Mouse (Mus musculus) CH12.LX (cell line): ENCODE measurements around the gene Olfr1370.
"Not testable (repeated sequence)": the region's sequence is repeated elsewhere in the genome, so short reads cannot be mapped to it uniquely, and the experiment has no call there.

ENCODE experiments used
- BHLHE40 ChIP-seq: IDR thresholded peaks from 2 replicates; pipeline ENCODE4 v1.6.1; 2011; ENCODE audit warnings: mild to moderate bottlenecking, low read depth, low read length, improper control_type of control experiment
- CHD1 ChIP-seq: IDR thresholded peaks from 2 replicates; pipeline ENCODE4 v1.6.1; 2012; ENCODE audit warnings: low read depth, low read length, improper control_type of control experiment, inconsistent platforms
- CTCF ChIP-seq, 2 experiments: IDR thresholded peaks in 1 of 2; conservative IDR thresholded peaks in 1 of 2; 2 replicates each; pipeline ENCODE4 v1.5.1; 2011 to 2012; ENCODE audit warnings: low read depth in 2 of 2, low read length in 2 of 2, improper control_type of control experiment in 1 of 2, inconsistent platforms in 1 of 2, mild to moderate bottlenecking in 1 of 2, moderate library complexity in 1 of 2
- ELF1 ChIP-seq: IDR thresholded peaks from 2 replicates; pipeline ENCODE4 v1.6.1; 2014; ENCODE audit warnings: low read depth, mild to moderate bottlenecking, inconsistent platforms, low read length, improper control_type of control experiment
- IRF4 ChIP-seq: IDR thresholded peaks from 2 replicates; pipeline ENCODE4 v1.6.1; 2014; ENCODE audit warnings: low read depth, mild to moderate bottlenecking, inconsistent platforms, low read length, improper control_type of control experiment
- MAX ChIP-seq: IDR thresholded peaks from 2 replicates; pipeline ENCODE4 v1.6.1; 2011; ENCODE audit warnings: low read length, improper control_type of control experiment
- MYC ChIP-seq: IDR thresholded peaks from 2 replicates; pipeline ENCODE4 v1.6.1; 2011; ENCODE audit warnings: low read depth, mild to moderate bottlenecking, improper control_type of control experiment, low read length
- POLR2A ChIP-seq: IDR thresholded peaks from 2 replicates; pipeline ENCODE4 v1.6.1; 2011; ENCODE audit warnings: low read depth, mild to moderate bottlenecking, improper control_type of control experiment, low read length
- TCF12 ChIP-seq: IDR thresholded peaks from 2 replicates; pipeline ENCODE4 v1.6.1; 2014; ENCODE audit warnings: low read depth, mild to moderate bottlenecking, inconsistent platforms, low read length, improper control_type of control experiment
- ZC3H11A ChIP-seq: IDR thresholded peaks from 2 replicates; pipeline ENCODE4 v1.6.1; 2012; ENCODE audit warnings: low read depth, mild to moderate bottlenecking, inconsistent platforms, low read length, improper control_type of control experiment

DNA sequence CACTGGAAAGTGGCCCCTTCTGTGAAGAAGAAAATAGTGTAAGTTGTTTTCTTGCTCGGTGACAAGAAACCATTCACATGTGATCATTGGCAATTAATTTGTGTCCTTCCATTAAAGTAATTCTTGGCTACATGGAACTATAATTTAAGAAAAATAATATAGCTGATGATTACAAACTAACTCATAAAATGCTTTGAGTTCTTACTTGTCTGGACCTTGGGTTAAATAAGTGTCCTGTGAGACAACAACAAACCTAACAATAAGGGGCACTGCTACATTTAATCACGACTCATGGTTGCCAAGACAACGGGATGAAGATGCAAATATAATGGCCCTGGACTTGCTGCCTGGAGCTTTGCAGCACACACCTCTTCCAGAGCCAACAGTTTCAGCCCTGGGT, 36.4 kb upstream of the Olfr1370 start, which contains the start of gene Olfr1369-ps1:
- not testable (repeated sequence) for TF ChIP-seq CHD1; CTCF (conservative IDR thresholded peaks at IDR 0.05 in 1 of 2, IDR thresholded peaks at IDR 0.05 in 1 of 2; ENCODE audit: low read depth in 2 of 2, low read length in 2 of 2); IRF4; MYC; BHLHE40; POLR2A; MAX; TCF12; ZC3H11A; ELF1
